Mouse (Mus musculus) kidney, adult 8-10 months (tissue): ENCODE data around the gene Zbtb1.

Source experiments
- DNase-seq, 2 experiments: peaks; one replicate each; pipeline ENCODE4 v3.0.0; 2022

The Zbtb1 gene

GRCm38 (mm10) chr12:76369978-76370830, at the start of gene Zbtb1:
Zbtb1 (plus strand) TSS chr12:76370266.
- peak; percentile 67 to 75 for DNase-seq

- DNase-seq: no peak
Observed at GRCm38 (mm10) chr12:76324679-76325431, 45.2 kb upstream of the Zbtb1 start, which contains the start of gene Akap5. Akap5 (plus strand) TSS chr12:76324891.

- no peak for DNase-seq
Observed at GRCm38 (mm10) chr12:76326437-76327220, 43.4 kb upstream of the Zbtb1 start.

GRCm38 (mm10) chr12:76328567-76329354, 41.3 kb upstream of the Zbtb1 start:
- no peak for DNase-seq

- no peak for DNase-seq
Observed at GRCm38 (mm10) chr12:76333688-76334087, 36.4 kb upstream of the Zbtb1 start.

GRCm38 (mm10) chr12:76335641-76336040, 34.4 kb upstream of the Zbtb1 start:
- no peak for DNase-seq

- DNase-seq: no peak
Observed at GRCm38 (mm10) chr12:76336111-76336965, 33.7 kb upstream of the Zbtb1 start.

- DNase-seq: peak; percentile 29 to 55
Observed at GRCm38 (mm10) chr12:76341080-76341479, 29.0 kb upstream of the Zbtb1 start.

- no peak for DNase-seq
Observed at GRCm38 (mm10) chr12:76345759-76346455, 24.2 kb upstream of the Zbtb1 start.

GRCm38 (mm10) chr12:76349680-76350220, 20.3 kb upstream of the Zbtb1 start:
- no peak for DNase-seq

- no peak for DNase-seq
Observed at GRCm38 (mm10) chr12:76360868-76361267, 9.2 kb upstream of the Zbtb1 start.

GRCm38 (mm10) chr12:76361405-76362302, 8.4 kb upstream of the Zbtb1 start:
- DNase-seq: no peak

GRCm38 (mm10) chr12:76362303-76362676, 7.8 kb upstream of the Zbtb1 start:
- DNase-seq: no peak

- DNase-seq: no peak
Observed at GRCm38 (mm10) chr12:76366276-76366675, 3.8 kb upstream of the Zbtb1 start.

GRCm38 (mm10) chr12:76367096-76367995, 2.7 kb upstream of the Zbtb1 start:
- DNase-seq: peak in 1 of 2 experiments; percentile 43

- DNase-seq: no peak
Observed at GRCm38 (mm10) chr12:76368201-76368789, 1.8 kb upstream of the Zbtb1 start.

- no peak for DNase-seq
Observed at GRCm38 (mm10) chr12:76368790-76369205, 1.3 kb upstream of the Zbtb1 start.
